Mouse (Mus musculus) kidney, adult 8-10 months (tissue): ENCODE results near the gene Rasgef1b.

Source experiments
- DNase-seq, 2 experiments: peaks; one replicate each; pipeline ENCODE4 v3.0.0; 2022

Rasgef1b gene

GRCm38 (mm10) chr5:99354640-99355132 is 374.2 kb downstream of the Rasgef1b start:
- no peak for DNase-seq

GRCm38 (mm10) chr5:99350030-99350429 is 378.8 kb downstream of the Rasgef1b start:
- no peak for DNase-seq

- DNase-seq, result peak; percentile 77 to 89
Measured at GRCm38 (mm10) chr5:99348257-99348849, 380.5 kb downstream of the Rasgef1b start.

GRCm38 (mm10) chr5:99342527-99342926 is 386.3 kb downstream of the Rasgef1b start:
- no peak for DNase-seq

GRCm38 (mm10) chr5:99340311-99340989 is 388.4 kb downstream of the Rasgef1b start:
- no peak for DNase-seq

- peak; percentile 49 to 56 for DNase-seq
Measured at GRCm38 (mm10) chr5:99339790-99340189, 389.1 kb downstream of the Rasgef1b start.

GRCm38 (mm10) chr5:99338826-99339225 is 390.0 kb downstream of the Rasgef1b start:
- no peak for DNase-seq

- no peak for DNase-seq
Measured at GRCm38 (mm10) chr5:99336427-99336826, 392.4 kb downstream of the Rasgef1b start.

GRCm38 (mm10) chr5:99334017-99334416 is 394.8 kb downstream of the Rasgef1b start:
- DNase-seq, result no peak

- no peak for DNase-seq
Measured at GRCm38 (mm10) chr5:99332021-99332420, 396.8 kb downstream of the Rasgef1b start.

- DNase-seq, result peak; percentile 22 to 43
Measured at GRCm38 (mm10) chr5:99329065-99329464, 399.8 kb downstream of the Rasgef1b start.

- DNase-seq, result peak in 1 of 2 experiments; percentile 12
Measured at GRCm38 (mm10) chr5:99327019-99327418, 401.8 kb downstream of the Rasgef1b start.

- no peak for DNase-seq
Measured at GRCm38 (mm10) chr5:99325301-99325700, 403.6 kb downstream of the Rasgef1b start.

- no peak for DNase-seq
Measured at GRCm38 (mm10) chr5:99320783-99321182, 408.1 kb downstream of the Rasgef1b start.

GRCm38 (mm10) chr5:99297939-99298338 is 430.9 kb downstream of the Rasgef1b start:
- no peak for DNase-seq

GRCm38 (mm10) chr5:99296348-99296747 is 432.5 kb downstream of the Rasgef1b start:
- no peak for DNase-seq

GRCm38 (mm10) chr5:99292287-99292851 is 436.5 kb downstream of the Rasgef1b start:
- no peak for DNase-seq

- DNase-seq, result no peak
Measured at GRCm38 (mm10) chr5:99291084-99291830, 437.6 kb downstream of the Rasgef1b start.

- DNase-seq, result no peak
Measured at GRCm38 (mm10) chr5:99288262-99288661, 440.6 kb downstream of the Rasgef1b start.

- DNase-seq, result no peak
Measured at GRCm38 (mm10) chr5:99287647-99288185, 441.1 kb downstream of the Rasgef1b start.

- DNase-seq, result no peak
Measured at GRCm38 (mm10) chr5:99286575-99286974, 442.3 kb downstream of the Rasgef1b start.

- no peak for DNase-seq
Measured at GRCm38 (mm10) chr5:99286024-99286423, 442.8 kb downstream of the Rasgef1b start.

GRCm38 (mm10) chr5:99284369-99284768 is 444.5 kb downstream of the Rasgef1b start:
- no peak for DNase-seq
